Mouse (Mus musculus) CH12.LX (cell line): Measurements from ENCODE around the gene Kdelr2. TPM values are rescaled to one million over a fixed set of nuclear protein-coding genes. Genes with fewer than 3 reads are reported as not detected.

Experiments
- DNase-seq: peaks from one replicate; pipeline ENCODE4 v3.0.0-alpha.2; 2013; ENCODE audit errors: extremely low read depth
- H3K27ac ChIP-seq: 2 replicates; pipeline ENCODE4 v1.5.1; 2012; ENCODE audit warnings: low read depth, mild to moderate bottlenecking, control low read depth, moderate library complexity; ENCODE audit not compliant: insufficient read depth
- H3K27me3 ChIP-seq: replicated peaks from 2 replicates; pipeline ENCODE3; 2012; ENCODE audit warnings: inconsistent platforms
- H3K36me3 ChIP-seq, 2 experiments: replicated peaks in 1 of 2; 2 replicates each; pipeline versions ENCODE3 to v1.6.1; 2012; ENCODE audit warnings: inconsistent platforms in 1 of 2, low read length in 1 of 2, mild to moderate bottlenecking in 1 of 2, mixed read lengths in 1 of 2, moderate library complexity in 1 of 2; ENCODE audit not compliant: control insufficient read depth in 1 of 2, insufficient read depth in 1 of 2
- H3K4me1 ChIP-seq, 2 experiments: 2 replicates each; pipeline ENCODE4 v1.6.1; 2012; ENCODE audit warnings: inconsistent platforms in 1 of 2, moderate library complexity in 1 of 2; ENCODE audit not compliant: insufficient read depth in 2 of 2, control insufficient read depth in 1 of 2
- H3K4me2 ChIP-seq: 2 replicates; pipeline ENCODE4 v1.6.1; 2012; ENCODE audit warnings: low read depth, mild to moderate bottlenecking, control low read depth; ENCODE audit not compliant: poor library complexity, insufficient read depth, severe bottlenecking
- H3K4me3 ChIP-seq, 3 experiments: fragments of 150-350 bp in 1 of 3; sonication (generic) in 1 of 3; replicated peaks in 1 of 3; 2 replicates each; pipeline versions ENCODE3 to v1.5.1; 2011 to 2012; ENCODE audit warnings: low read depth in 2 of 3, low read length in 2 of 3, mild to moderate bottlenecking in 2 of 3, moderate library complexity in 2 of 3, control low read depth in 1 of 3, improper control_type of control experiment in 1 of 3, inconsistent platforms in 1 of 3, mixed read lengths in 1 of 3; ENCODE audit not compliant: poor library complexity in 1 of 3
- H3K79me2 ChIP-seq: replicated peaks from 2 replicates; pipeline ENCODE4 v1.6.1; 2012; ENCODE audit warnings: mild to moderate bottlenecking, moderate library complexity; ENCODE audit not compliant: control insufficient read depth, poor library complexity, insufficient read depth, severe bottlenecking; ENCODE audit errors: extremely low read depth
- H3K9ac ChIP-seq: 2 replicates; pipeline ENCODE4 v1.6.1; 2012; ENCODE audit warnings: low read depth, mild to moderate bottlenecking, control low read depth, moderate library complexity; ENCODE audit not compliant: insufficient read depth
- H3K9me3 ChIP-seq: replicated peaks from 2 replicates; pipeline ENCODE3; 2012; ENCODE audit warnings: low read length, inconsistent platforms, mixed read lengths
- BHLHE40 ChIP-seq: IDR thresholded peaks from 2 replicates; pipeline ENCODE4 v1.6.1; 2011; ENCODE audit warnings: mild to moderate bottlenecking, low read depth, low read length, improper control_type of control experiment
- EP300 ChIP-seq: IDR thresholded peaks from 2 replicates; pipeline ENCODE4 v1.6.1; 2011; ENCODE audit warnings: low read length, improper control_type of control experiment
- ETS1 ChIP-seq: conservative IDR thresholded peaks from 2 replicates; pipeline ENCODE4 v1.6.1; 2012; ENCODE audit warnings: low read depth, mild to moderate bottlenecking, inconsistent platforms, low read length, improper control_type of control experiment, moderate library complexity
- JUN ChIP-seq: IDR thresholded peaks from 2 replicates; pipeline ENCODE4 v1.6.1; 2011; ENCODE audit warnings: low read depth, mild to moderate bottlenecking, low read length, improper control_type of control experiment, moderate library complexity; ENCODE audit not compliant: insufficient read depth
- JUND ChIP-seq: conservative IDR thresholded peaks from 2 replicates; pipeline ENCODE4 v1.6.1; 2011; ENCODE audit warnings: low read depth, low read length, improper control_type of control experiment
- KAT2A ChIP-seq: IDR thresholded peaks from 2 replicates; pipeline ENCODE4 v1.6.1; 2012; ENCODE audit warnings: low read length, improper control_type of control experiment, inconsistent platforms; ENCODE audit not compliant: insufficient replicate concordance
- MAFK ChIP-seq: IDR thresholded peaks from 2 replicates; pipeline ENCODE4 v1.6.1; 2011; ENCODE audit warnings: low read length, improper control_type of control experiment; ENCODE audit not compliant: insufficient replicate concordance
- MAX ChIP-seq: IDR thresholded peaks from 2 replicates; pipeline ENCODE4 v1.6.1; 2011; ENCODE audit warnings: low read length, improper control_type of control experiment
- MEF2A ChIP-seq: IDR thresholded peaks from 2 replicates; pipeline ENCODE4 v1.6.1; 2014; ENCODE audit warnings: low read depth, mild to moderate bottlenecking, inconsistent platforms, low read length, improper control_type of control experiment, borderline replicate concordance
- MXI1 ChIP-seq: IDR thresholded peaks from 2 replicates; pipeline ENCODE4 v1.6.1; 2011; ENCODE audit warnings: mild to moderate bottlenecking, low read depth, low read length, improper control_type of control experiment
- MYC ChIP-seq: IDR thresholded peaks from 2 replicates; pipeline ENCODE4 v1.6.1; 2011; ENCODE audit warnings: low read depth, mild to moderate bottlenecking, improper control_type of control experiment, low read length
- PAX5 ChIP-seq: IDR thresholded peaks from 2 replicates; pipeline ENCODE4 v1.6.1; 2012; ENCODE audit warnings: low read length, inconsistent platforms, mixed read lengths
- POLR2A ChIP-seq: IDR thresholded peaks from 2 replicates; pipeline ENCODE4 v1.6.1; 2011; ENCODE audit warnings: low read depth, mild to moderate bottlenecking, improper control_type of control experiment, low read length
- POLR2AphosphoS2 ChIP-seq: IDR thresholded peaks from 2 replicates; pipeline ENCODE4 v1.6.1; 2011; ENCODE audit warnings: low read depth, low read length, improper control_type of control experiment
- RAD21 ChIP-seq: IDR thresholded peaks from 2 replicates; pipeline ENCODE4 v1.6.1; 2011; ENCODE audit warnings: low read depth, mild to moderate bottlenecking, low read length, improper control_type of control experiment, moderate library complexity
- SIN3A ChIP-seq: IDR thresholded peaks from 2 replicates; pipeline ENCODE4 v1.6.1; 2012; ENCODE audit warnings: low read length, improper control_type of control experiment, inconsistent platforms
- TBP ChIP-seq: conservative IDR thresholded peaks from 2 replicates; pipeline ENCODE4 v1.6.1; 2011; ENCODE audit warnings: low read depth, low read length, improper control_type of control experiment
- UBTF ChIP-seq: IDR thresholded peaks from 2 replicates; pipeline ENCODE4 v1.6.1; 2012; ENCODE audit warnings: low read depth, mild to moderate bottlenecking, inconsistent platforms, low read length, improper control_type of control experiment, moderate library complexity
- USF1 ChIP-seq: IDR thresholded peaks from 2 replicates; pipeline ENCODE4 v1.6.1; 2014; ENCODE audit warnings: low read depth, mild to moderate bottlenecking, inconsistent platforms, low read length, improper control_type of control experiment
- ZC3H11A ChIP-seq: IDR thresholded peaks from 2 replicates; pipeline ENCODE4 v1.6.1; 2012; ENCODE audit warnings: low read depth, mild to moderate bottlenecking, inconsistent platforms, low read length, improper control_type of control experiment
- ZKSCAN1 ChIP-seq: IDR thresholded peaks from 2 replicates; pipeline ENCODE4 v1.6.1; 2012; ENCODE audit warnings: low read depth, inconsistent platforms, low read length, improper control_type of control experiment, borderline replicate concordance
- ZNF384 ChIP-seq: IDR thresholded peaks from 2 replicates; pipeline ENCODE4 v1.6.1; 2012; ENCODE audit warnings: low read depth, low read length, improper control_type of control experiment, inconsistent platforms
- dilution Hi-C: fragments of 300-500 bp; cut with MboI; formaldehyde crosslinking; loops from 2 replicates; pipeline ENCODE4 v1.14.3; 2020; ENCODE audit warnings: low sequenced_read_pairs; ENCODE audit not compliant: extremely low pct_unique_long_range_greater_than_20kb, extremely low pct_ligation_motif_present
- in situ Hi-C: fragments of 300-500 bp; cut with MboI; formaldehyde crosslinking; loops from 3 replicates; pipeline ENCODE4 v1.14.3; 2019; ENCODE audit warnings: low sequenced_read_pairs, low pct_ligation_motif_present, low pct_unique_long_range_greater_than_20kb, mixed read lengths
- polyA plus RNA-seq: library from polyadenylated mRNA; unstranded; fragments of >175 nt; gene quantifications from 2 replicates; pipeline ENCODE4 v1.2.1, GENCODE M21; 2012; ENCODE audit warnings: low read depth; ENCODE audit not compliant: insufficient read length
- total RNA-seq, 2 experiments: library from RNA; depleted of rRNA; stranded (reverse); fragments of 300-350 nt in 1 of 2; fragments of >200 nt in 1 of 2; gene quantifications; 2 replicates each; pipeline ENCODE4 v1.2.3; 2012 to 2014

Gene Kdelr2
- total and polyA plus RNA-seq, 3 experiments, result 75.7 to 117 (median 77.7) TPM

GRCm38 (mm10) chr5:143469628-143470027 lies 66.0 kb downstream of the Kdelr2 start:
- Histone ChIP-seq H3K9me3 (no peaks in the 10 kb centered on the region), H3K36me3 (peaks cover 29 to 71% of the 10 kb centered on the region in 2 experiments), H3K4me2 (no peak overlapping the region), H3K27ac (no peak overlapping the region)
- TF ChIP-seq JUN, result no peak
- TF ChIP-seq KAT2A, result no peak
- no peak for TF ChIP-seq JUND
- no peak for TF ChIP-seq USF1
- TF ChIP-seq MYC, result no peak
- no peak for TF ChIP-seq SIN3A
- TF ChIP-seq ZC3H11A, result no peak
- TF ChIP-seq PAX5, result no peak
- no peak for TF ChIP-seq TBP
- no peak for TF ChIP-seq RAD21
- TF ChIP-seq, all 38 proteins: peak for 0
- dilution Hi-C loops, result no loop called here
- H3K79me2 ChIP-seq, result peaks cover 14% of the 10 kb centered on the region
- no peak overlapping the region for H3K4me3 ChIP-seq
- no peaks in the 10 kb centered on the region for H3K27me3 ChIP-seq
- H3K4me1 ChIP-seq, result peaks cover 12 to 43% of the 10 kb centered on the region in 2 experiments
- in situ Hi-C loops, result loop anchor here (5.0 kb wide), 1 partner anchor 33 kb away; no protein-coding TSS in a partner anchor
- no peak for DNase-seq
- H3K9ac ChIP-seq, result no peak overlapping the region

GRCm38 (mm10) chr5:143470421-143471164 lies 67.0 kb downstream of the Kdelr2 start:
- dilution Hi-C loops (no loop called here), in situ Hi-C loops (no loop called here)
- Histone ChIP-seq H3K27ac (peak overlapping the region; percentile 47), H3K36me3 (peaks cover 39 to 81% of the 10 kb centered on the region in 2 experiments), H3K4me3 (no peak overlapping the region), H3K9me3 (no peaks in the 10 kb centered on the region), H3K4me2 (0 out of 2 replicates have a peak overlapping the region, but pooled peaks have one; percentile 16), H3K79me2 (peaks cover 5% of the 10 kb centered on the region; the same call in 1 of the 2 replicates), H3K4me1 (peaks cover 12 to 39% of the 10 kb centered on the region in 2 experiments), H3K9ac (no peak overlapping the region), H3K27me3 (no peaks in the 10 kb centered on the region)
- TF ChIP-seq MYC (peak; percentile 58; the same call in 1 of the 2 replicates), POLR2A (0 out of 2 replicates have a peak, but pooled peaks have one; percentile 21), BHLHE40 (peak; percentile 26; the same call in 1 of the 2 replicates), MEF2A (peak; percentile 58; the same call in 1 of the 2 replicates), EP300 (peak; percentile 61; the same call in 1 of the 2 replicates), UBTF (no peak), POLR2AphosphoS2 (no peak), MAX (0 out of 2 replicates have a peak, but pooled peaks have one; percentile 41), TBP (0 out of 2 replicates have a peak, but pooled peaks have one; percentile 35), MXI1 (no peak), ETS1 (peak; percentile 36; the same call in 1 of the 2 replicates), JUN (no peak), ZNF384 (peak; percentile 32; the same call in 1 of the 2 replicates), MAFK (0 out of 2 replicates have a peak, but pooled peaks have one; percentile 45), ZKSCAN1 (no peak)
- DNase-seq, result peak; percentile 90
